Mouse (Mus musculus): Measurements from ENCODE around the gene Phactr4. TPM values are rescaled to one million over a fixed set of nuclear protein-coding genes. Genes with fewer than 3 reads are reported as not detected.

Gene Phactr4
- polyA plus RNA-seq, 1 experiment, result 18.2 TPM

DNA sequence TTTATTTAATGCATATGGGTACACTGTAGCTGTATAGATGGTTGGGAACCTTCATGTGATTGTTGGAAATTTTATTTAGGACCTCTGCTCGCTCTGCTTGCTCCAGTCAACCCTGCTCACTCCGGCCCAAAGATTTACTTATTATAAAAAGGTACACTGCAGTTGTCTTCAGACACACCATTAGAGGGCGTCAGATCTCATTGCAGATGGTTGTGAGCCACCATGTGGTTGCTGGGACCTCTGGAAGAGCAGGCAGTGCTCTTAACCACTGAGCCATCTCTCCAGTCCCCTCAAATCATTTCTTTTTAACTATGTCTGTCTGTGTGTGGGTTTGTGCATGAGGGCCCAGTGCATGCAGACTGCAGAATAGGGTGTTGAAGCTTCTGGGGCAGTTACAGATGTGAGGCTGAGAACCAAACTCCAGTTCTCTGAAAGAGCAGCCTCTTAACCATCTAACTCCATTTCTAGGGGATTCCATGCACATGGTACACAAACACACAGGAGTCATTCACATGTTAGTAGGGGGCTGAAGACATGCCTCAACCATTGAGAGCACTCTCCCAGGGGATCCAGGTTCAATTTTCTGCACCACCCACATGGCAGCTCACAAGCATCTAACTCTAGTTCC lies 72.7 kb downstream of the Phactr4 start:
- TF ChIP-seq CTCF (IDR thresholded peaks at IDR 0.05; ENCODE audit: borderline replicate concordance, extremely low read depth, insufficient read depth, insufficient read length) (no peak), POLR2A (IDR thresholded peaks at IDR 0.05; ENCODE audit: borderline replicate concordance, extremely low read depth, insufficient read depth, insufficient read length, poor library complexity, severe bottlenecking) (no peak)
- DNase-seq (ENCODE audit: low read depth), result no peak

DNA sequence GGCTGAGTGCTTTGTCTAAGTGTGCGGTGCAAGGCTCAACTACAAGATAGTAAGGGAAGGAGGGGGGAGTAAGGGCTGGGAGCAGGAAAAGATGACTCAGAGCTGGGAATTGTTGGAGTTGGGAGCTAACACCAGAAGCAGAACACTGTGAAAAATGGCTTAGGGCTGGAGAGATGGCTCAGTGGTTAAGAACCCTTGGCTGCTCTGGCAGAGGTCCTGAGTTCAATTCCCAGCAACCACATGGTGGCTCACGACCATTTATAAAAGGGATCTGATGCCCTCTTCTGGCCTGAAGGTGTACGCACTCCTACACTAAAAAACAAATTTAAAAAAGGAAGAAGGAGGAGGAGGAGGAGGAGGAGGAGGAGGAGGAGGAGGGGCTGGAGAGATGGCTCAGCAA lies 75.6 kb downstream of the Phactr4 start:
- DNase-seq (ENCODE audit: low read depth), result no peak
- TF ChIP-seq CTCF (IDR thresholded peaks at IDR 0.05; ENCODE audit: borderline replicate concordance, extremely low read depth, insufficient read depth, insufficient read length), result no peak
- no peak for TF ChIP-seq POLR2A (IDR thresholded peaks at IDR 0.05; ENCODE audit: borderline replicate concordance, extremely low read depth, insufficient read depth, insufficient read length, poor library complexity, severe bottlenecking)

DNA sequence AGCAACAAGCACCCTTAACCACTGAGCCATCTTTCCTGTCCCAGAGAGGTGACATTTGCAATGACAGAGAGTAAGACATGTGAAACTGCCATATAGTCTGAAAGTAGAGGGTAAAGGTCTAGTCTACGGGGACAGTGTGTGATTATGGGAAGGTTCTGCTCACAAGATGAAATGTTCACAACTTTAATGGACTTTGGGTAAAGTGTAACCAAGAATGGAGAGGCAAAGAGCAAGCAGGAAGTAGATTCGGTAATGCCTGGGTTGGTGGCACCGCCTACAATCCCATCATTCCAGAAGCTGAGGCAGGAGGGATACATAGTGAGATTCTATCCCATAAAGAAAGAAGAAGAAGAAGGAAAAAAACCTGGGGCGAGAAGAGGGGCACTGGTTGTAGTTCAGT lies 76.0 kb downstream of the Phactr4 start:
- no peak for TF ChIP-seq CTCF (IDR thresholded peaks at IDR 0.05; ENCODE audit: borderline replicate concordance, extremely low read depth, insufficient read depth, insufficient read length)
- TF ChIP-seq POLR2A (IDR thresholded peaks at IDR 0.05; ENCODE audit: borderline replicate concordance, extremely low read depth, insufficient read depth, insufficient read length, poor library complexity, severe bottlenecking), result no peak
- no peak for DNase-seq (ENCODE audit: low read depth)

DNA sequence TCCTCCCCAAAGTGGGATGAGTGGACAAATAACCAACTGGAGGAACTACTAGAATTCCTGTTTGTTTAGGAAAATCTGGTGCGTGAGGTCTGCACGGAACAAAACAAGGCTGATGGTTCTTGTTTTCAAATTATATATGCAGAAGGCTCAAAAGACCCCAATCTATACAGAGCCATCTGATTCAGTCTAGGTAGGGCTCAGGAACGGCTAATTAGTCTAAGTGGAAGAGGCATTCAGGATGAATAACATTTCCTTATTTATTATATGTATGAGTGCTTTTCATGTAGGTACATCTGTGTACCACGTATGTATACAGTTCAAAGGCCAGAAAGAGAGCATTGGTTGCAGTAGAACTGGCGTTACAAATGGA lies 76.5 kb downstream of the Phactr4 start:
- TF ChIP-seq POLR2A (IDR thresholded peaks at IDR 0.05; ENCODE audit: borderline replicate concordance, extremely low read depth, insufficient read depth, insufficient read length, poor library complexity, severe bottlenecking) (no peak), CTCF (IDR thresholded peaks at IDR 0.05; ENCODE audit: borderline replicate concordance, extremely low read depth, insufficient read depth, insufficient read length) (no peak)
- no peak for DNase-seq (ENCODE audit: low read depth)

DNA sequence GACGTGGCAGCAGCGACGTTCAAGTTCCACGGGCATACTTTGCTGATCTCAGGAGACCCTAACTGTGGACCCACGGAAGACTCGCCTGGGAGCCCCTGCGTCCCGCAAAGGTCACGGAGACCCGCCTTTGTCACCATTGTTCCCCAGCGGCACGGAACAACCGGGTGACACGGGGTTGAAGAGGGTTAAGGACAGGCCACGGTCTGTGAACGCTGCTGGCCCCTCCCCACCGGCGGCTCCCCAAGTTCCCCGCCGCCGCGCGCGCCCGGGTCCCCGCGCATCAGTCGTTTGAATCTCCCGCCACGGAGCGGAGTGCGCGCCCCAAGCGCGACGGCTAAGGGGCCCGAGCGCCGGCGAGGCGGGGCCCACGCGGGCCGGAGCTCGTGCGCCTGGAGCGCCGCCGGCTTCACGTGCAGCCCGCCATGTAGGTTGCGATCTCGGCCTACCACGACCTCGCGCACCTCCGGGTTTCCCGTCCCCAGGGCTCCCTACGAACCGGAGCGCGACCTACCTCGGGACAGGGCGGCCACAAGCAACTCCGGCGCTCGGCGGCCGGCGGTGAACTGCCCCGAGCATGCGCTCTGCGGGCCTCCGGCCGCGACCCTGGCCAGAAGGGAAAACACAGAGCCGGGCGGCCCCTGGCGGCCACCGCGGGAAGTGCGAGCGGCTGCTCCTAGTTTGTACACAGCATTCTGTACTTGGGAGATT lies 77.0 kb downstream of the Phactr4 start:
- DNase-seq (ENCODE audit: low read depth), result peak; percentile 93

DNA sequence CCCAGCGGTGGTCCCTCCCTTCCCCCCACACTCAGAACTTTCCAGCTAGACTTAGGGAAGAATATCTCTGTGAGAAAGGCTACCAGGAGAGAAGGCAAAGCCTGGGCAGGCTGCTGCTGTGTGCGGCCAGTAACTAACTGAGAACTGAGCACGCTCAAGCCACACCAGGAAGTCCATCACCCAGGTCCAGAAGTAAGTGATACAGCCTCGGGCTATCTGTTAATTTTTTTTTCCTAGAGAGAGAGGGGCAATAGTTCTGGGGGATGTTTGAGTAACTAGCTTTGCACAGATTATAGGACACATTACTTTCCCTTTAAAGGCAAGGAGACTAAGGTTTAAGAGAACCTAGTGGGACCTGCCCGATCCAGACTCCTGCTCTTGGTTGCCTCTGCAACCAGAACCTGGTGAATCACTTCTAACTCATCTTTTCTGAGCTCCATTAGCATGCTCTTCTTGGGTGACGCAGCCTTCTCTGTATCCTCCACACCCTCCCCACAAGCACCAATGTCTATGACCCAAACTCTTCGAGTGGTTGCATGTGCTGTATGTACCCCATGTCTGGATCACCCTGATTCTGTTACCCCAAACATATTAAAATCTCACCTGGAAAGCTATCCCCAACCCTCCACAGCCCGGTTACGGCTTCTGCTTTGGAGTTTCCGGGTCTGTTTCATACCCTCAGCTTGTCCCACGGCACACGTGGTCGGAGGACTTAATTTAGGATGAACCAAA lies 77.7 kb downstream of the Phactr4 start:
- DNase-seq (ENCODE audit: low read depth), result no peak
- TF ChIP-seq CTCF (IDR thresholded peaks at IDR 0.05; ENCODE audit: borderline replicate concordance, extremely low read depth, insufficient read depth, insufficient read length), result no peak
- no peak for TF ChIP-seq POLR2A (IDR thresholded peaks at IDR 0.05; ENCODE audit: borderline replicate concordance, extremely low read depth, insufficient read depth, insufficient read length, poor library complexity, severe bottlenecking)

More for the DNA sequence above, 77.0 kb downstream of the Phactr4 start:
- peak; percentile 82 for TF ChIP-seq POLR2A (IDR thresholded peaks at IDR 0.05; ENCODE audit: borderline replicate concordance, extremely low read depth, insufficient read depth, insufficient read length, poor library complexity, severe bottlenecking)
- TF ChIP-seq CTCF (IDR thresholded peaks at IDR 0.05; ENCODE audit: borderline replicate concordance, extremely low read depth, insufficient read depth, insufficient read length), result peak; percentile 96

DNA sequence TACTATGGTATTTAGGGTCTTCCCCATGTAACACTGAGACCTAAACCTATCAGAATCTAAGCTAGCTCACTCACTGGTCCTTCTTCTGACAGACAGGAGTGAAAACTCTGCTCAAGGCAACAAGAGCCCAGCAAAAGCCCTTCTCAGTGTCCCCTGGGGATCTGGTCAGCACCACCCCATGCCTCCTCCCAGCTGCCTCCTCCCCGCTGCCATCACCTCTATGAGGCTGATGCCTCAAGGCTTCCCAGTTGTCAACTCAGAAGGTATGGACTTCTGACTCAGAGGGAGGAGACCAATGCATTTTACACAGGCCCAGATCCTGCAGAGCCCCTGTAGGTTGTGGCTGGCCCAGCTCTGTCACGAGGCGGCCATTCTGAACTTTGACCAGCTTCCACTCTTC lies 80.8 kb downstream of the Phactr4 start:
- TF ChIP-seq POLR2A (IDR thresholded peaks at IDR 0.05; ENCODE audit: borderline replicate concordance, extremely low read depth, insufficient read depth, insufficient read length, poor library complexity, severe bottlenecking) (no peak), CTCF (IDR thresholded peaks at IDR 0.05; ENCODE audit: borderline replicate concordance, extremely low read depth, insufficient read depth, insufficient read length) (no peak)
- no peak for DNase-seq (ENCODE audit: low read depth)

DNA sequence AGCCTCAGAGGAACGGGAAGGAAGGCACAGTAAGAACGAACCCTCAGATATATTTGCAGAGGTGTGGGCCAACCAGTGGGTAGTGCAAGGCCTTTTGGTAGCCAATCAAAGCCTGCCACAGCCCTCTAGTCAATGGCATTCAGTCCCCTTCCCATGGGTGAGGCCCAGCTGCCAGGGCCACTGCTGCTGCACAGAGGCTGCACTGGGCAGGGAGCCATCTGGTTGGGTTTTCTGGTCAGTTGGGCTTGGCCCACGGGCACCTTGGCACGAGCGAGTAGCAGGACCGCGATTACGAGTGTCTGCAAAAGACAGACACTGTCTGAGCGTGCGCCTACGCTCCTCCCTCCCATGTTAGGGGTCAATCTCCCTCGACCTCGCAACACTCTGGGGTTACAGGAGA lies 83.3 kb downstream of the Phactr4 start:
- no peak for TF ChIP-seq CTCF (IDR thresholded peaks at IDR 0.05; ENCODE audit: borderline replicate concordance, extremely low read depth, insufficient read depth, insufficient read length)
- no peak for TF ChIP-seq POLR2A (IDR thresholded peaks at IDR 0.05; ENCODE audit: borderline replicate concordance, extremely low read depth, insufficient read depth, insufficient read length, poor library complexity, severe bottlenecking)
- DNase-seq (ENCODE audit: low read depth), result no peak

DNA sequence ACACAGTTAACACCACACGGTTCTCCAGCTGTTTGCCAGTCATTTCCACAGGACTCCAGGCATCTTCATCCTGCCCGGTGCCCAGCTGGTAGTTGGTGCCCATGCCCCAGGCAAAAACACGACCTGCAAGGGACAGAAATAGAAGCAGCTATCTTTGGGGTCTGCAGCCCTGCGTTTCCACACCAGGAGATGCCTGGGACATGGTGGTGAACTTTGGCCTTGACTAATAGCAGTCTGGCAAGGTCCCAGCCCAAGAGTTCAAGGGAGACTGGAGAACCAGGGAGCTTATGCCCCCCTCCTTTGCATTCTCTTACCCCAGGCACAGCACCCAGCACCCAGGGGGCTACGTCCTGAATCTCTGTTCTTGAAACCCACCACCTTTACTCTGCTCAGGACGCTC lies 89.4 kb downstream of the Phactr4 start:
- DNase-seq (ENCODE audit: low read depth), result no peak
- TF ChIP-seq CTCF (IDR thresholded peaks at IDR 0.05; ENCODE audit: borderline replicate concordance, extremely low read depth, insufficient read depth, insufficient read length) (no peak), POLR2A (IDR thresholded peaks at IDR 0.05; ENCODE audit: borderline replicate concordance, extremely low read depth, insufficient read depth, insufficient read length, poor library complexity, severe bottlenecking) (no peak)

DNA sequence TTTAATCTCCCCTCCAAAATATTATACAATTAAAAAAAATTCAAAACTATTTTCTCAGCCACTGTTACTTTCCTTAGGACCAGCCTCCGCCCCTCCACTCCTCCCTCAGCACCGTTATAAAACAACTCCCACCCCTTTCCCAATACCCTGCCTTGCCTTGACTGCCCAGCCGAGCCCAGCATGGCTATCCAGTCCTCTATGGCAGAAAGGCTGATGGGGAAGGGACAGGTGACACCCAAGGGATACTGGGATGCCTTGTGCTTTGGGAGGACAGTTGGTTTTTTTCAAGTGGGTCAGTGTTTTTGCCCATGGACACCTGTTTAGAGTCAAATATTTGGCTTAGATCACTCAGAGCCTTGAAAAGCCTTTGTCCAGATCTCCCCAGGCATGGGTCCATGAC lies 90.3 kb downstream of the Phactr4 start:
- TF ChIP-seq CTCF (IDR thresholded peaks at IDR 0.05; ENCODE audit: borderline replicate concordance, extremely low read depth, insufficient read depth, insufficient read length), result no peak
- TF ChIP-seq POLR2A (IDR thresholded peaks at IDR 0.05; ENCODE audit: borderline replicate concordance, extremely low read depth, insufficient read depth, insufficient read length, poor library complexity, severe bottlenecking), result no peak
- no peak for DNase-seq (ENCODE audit: low read depth)

DNA sequence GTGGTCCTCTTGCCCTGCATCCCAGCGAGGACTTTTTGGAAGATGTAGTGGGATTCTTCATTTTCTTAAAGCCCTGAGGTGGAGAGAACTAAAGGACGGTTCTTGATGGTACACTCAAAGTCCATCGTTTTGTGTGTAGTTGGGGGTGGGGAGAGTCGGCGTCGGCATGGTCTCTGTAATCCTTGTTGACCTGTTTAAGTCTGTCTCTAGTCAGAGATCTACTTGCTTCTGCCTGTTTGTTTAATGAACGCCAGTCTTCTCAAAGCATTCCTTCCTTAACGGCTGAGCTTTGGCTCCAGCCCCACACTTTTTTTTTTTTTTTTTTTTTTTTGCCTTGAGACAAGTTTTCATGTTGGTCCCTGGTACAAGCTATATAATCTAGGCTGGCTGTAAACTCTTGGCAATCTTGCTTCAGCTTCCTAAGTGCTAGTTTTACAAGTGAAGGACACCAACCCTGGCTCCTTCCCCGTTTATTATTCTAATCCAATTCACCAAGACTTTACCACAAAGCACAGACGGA lies 92.4 kb downstream of the Phactr4 start:
- DNase-seq (ENCODE audit: low read depth), result no peak
- TF ChIP-seq CTCF (IDR thresholded peaks at IDR 0.05; ENCODE audit: borderline replicate concordance, extremely low read depth, insufficient read depth, insufficient read length) (no peak), POLR2A (IDR thresholded peaks at IDR 0.05; ENCODE audit: borderline replicate concordance, extremely low read depth, insufficient read depth, insufficient read length, poor library complexity, severe bottlenecking) (no peak)
